Mouse (Mus musculus): ENCODE measurements around the gene Rpl10.

The Rpl10 gene

DNA sequence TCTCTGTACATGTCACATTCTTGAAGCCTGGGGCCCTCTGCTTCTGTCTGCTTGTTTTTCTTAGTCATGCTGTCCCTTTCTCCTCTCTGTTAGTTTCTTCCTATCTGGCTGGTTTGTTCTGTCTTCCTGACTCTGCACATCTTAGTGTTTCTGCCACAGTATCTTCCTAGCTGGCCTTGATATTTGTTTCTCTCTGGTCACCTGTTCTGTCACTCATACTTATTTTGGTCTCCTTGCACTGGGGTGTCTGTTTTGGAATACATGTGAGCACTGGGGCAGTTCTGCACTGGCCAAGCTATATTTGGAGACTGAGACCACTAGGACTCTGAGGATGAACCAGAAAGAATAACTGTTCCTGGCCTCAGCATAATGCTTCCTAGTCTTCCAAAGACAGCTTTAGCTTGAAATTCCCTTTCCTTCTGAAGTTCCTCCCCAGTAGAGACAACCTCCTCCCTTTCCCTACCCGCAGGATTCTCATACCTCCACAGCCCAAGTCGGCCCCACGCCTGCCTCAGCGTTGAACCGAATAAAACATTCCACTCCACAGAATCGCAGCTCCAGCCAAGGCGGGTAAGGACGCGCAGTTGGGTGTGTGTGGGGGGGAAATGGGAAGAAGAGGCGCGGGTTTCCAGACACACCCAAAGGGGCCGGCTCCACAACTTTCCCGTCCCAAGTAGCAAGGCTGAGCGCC lies 10.6 kb downstream of the Rpl10 start:
- DNase-seq (ENCODE audit: low read depth, low spot score): no peak

DNA sequence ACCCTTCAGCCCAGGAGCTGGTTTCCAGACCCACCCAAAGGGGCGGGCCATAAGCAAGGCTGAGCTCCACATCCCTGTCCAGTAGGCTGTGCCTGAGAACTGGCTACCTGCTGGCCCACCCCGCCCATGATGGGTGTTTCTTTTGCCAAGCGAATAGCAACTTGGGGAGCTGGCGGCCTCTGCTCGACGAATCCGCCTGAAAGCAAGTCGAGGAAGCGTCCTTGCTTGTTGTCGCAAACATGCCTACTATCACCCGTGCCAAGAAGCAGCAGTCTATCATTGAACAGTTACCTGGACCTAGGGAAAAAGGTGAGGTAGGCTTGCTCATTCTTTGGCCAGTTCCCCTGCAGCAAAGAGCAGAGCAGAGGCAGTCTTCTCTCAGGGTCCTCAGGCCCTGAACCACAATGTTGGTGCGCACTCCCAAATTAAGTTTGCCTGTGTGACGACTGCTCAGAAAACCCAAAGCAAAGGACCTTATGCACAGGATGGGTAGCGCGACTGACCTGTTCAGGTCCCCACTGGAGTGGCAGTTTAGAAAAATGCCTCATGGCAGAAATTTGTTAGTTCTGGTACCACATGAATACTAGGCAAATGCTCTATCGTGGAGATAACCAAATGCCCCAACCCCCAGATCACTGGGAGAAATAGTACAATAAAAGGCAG lies 11.3 kb downstream of the Rpl10 start, which contains the start of the genes Taz and Dnase1l1:
Taz (plus strand) TSS at position 181 of the 663 bp plus-strand sequence.
Dnase1l1 (minus strand) TSS at position 606 of the 663 bp plus-strand sequence.
- DNase-seq (ENCODE audit: low read depth, low spot score): no peak

DNA sequence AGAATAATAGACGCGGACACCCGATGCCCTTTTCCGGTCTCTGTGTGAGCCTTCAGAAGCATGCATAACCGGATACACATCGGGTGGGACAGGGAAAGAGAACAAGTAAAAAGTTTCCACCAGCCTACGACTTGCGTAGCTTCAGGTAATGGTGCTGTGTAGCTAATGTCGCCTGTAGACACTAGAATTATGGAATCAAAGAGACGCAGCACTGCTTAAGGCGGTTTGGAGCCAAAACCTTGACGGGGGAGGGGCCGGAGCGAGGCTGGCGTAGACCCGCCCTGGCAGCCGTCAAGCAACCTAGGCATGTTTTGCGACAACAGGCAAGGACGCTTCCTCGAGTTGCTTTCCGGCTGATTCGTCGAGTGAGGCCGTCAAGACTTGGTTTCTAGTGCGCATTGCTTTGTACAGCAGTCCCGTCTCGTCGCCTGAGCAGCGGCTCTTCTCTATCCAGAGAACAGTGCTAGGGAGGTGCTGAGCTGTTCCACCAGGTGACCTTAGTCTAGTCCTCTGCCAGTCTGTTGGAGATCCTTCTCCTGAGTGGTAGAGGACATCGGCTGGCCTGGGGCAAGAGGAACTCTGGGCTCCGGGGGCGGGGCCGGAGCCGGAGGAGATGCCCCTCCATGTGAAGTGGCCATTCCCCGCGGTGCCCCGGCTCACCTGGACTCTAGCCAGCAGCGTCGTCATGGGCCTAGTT lies 11.9 kb downstream of the Rpl10 start:
- DNase-seq (ENCODE audit: low read depth, low spot score): no peak

DNA sequence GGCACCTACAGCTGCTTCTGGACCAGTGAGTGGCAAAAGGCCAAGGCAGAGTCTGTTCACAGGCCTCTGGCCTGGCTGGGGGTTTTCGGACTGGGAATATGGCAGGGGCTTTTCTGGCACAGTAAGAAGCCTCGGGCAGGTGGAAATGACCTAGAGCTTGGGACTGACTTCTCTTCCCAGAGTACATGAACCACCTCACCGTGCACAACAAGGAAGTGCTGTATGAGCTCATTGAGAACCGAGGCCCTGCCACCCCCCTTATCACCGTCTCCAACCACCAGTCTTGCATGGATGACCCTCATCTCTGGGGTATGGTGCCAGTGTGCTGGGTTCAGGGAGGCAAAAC lies 12.5 kb downstream of the Rpl10 start:
- no peak for DNase-seq (ENCODE audit: low read depth, low spot score)

DNA sequence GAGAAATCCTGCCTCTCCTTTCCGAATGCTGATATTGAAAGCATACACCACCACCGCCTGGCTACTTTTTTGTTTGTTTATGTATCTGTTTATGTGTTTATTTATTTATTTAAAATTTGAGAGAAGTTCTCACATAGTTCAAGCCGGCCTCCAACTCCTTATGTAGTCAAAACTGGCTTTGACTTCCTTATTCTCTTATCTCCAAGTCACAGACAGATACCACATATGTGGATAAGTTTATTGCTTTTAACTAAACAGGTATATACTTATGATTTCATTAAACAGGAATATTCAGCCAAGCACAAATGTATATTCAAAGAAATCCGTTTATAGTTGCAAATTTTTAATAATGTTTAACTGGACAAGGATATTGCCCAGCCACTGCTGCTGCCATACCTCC lies 22.8 kb downstream of the Rpl10 start:
- DNase-seq (ENCODE audit: low read depth, low spot score): no peak

GRCm38 (mm10) chrX:74296538-74297448 lies 26.2 kb downstream of the Rpl10 start, which contains the start of gene Atp6ap1:
Gene Atp6ap1 (plus strand): TSS chrX:74297097.
- DNase-seq (ENCODE audit: low read depth, low spot score): peak; percentile 70

DNA sequence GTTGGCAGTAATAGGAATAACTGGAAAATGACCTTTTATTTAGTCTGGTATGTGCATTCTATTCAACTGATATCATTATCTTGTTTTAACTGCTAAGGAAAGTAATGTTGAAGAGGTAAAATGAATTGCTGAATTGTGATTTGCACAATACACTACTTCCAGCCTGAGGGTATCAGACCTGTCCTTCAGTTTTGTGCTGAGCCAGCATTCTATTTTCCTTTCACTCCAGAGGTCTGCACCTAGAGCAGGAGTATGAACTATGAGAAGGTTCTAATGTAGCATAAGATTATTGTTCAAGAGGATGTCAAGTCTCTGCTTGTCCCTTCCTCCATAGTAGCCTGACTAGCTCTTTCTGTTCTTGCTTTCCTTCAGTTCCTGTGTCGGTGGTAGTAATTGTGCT lies 27.7 kb downstream of the Rpl10 start:
- no peak for DNase-seq (ENCODE audit: low read depth, low spot score)

- no peak for DNase-seq (ENCODE audit: low read depth, low spot score)
These were observed 29.1 kb downstream of the Rpl10 start for GRCm38 (mm10) chrX:74299721-74300120.

GRCm38 (mm10) chrX:74304867-74305700 lies 34.5 kb downstream of the Rpl10 start, which contains the start of gene Gdi1:
Gene Gdi1 (plus strand): TSS chrX:74304998.
- DNase-seq (ENCODE audit: low read depth, low spot score): peak; percentile 62

DNA sequence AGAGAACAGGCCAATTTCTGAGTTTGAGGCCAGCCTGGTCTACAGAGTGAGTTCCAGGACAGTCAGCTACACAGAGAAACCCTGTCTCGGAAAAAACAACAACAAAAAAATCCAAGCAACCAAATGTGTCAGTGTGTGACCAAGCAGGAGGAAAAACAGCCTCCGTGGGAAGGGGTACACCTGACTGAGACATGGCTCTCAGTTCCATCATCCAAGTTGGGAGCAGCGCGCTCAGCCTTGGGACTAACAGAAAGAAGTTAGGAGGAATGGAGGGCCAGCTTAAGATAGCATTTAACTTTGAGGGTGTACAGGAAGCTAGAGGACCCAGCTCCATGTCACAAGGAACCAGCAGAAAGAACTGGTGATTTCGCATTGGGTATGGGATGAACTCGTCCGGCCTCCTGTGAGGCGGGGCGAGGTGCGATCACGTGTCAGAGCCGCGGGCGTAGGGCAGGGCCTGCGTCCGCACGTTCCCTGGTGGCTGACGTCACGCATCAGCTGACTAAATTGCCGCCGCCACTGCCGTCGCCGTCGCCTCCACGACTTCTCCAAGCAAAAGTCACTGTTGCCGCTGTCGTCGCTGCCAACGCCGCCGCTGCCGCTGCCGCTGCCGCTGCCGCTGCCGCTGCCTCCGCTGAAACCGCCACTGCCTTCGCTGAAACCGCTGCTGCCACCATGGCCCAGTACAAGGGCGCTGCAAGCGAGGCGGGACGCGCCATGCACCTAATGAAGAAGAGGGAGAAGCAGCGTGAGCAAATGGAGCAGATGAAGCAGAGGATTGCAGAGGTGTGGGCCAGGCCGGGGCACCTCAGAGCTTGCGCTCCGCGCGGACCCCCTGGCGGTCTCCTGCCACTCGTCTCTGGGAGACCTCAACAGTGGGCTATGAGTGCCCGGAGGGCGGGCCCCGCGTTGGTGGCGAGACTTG lies 42.2 kb downstream of the Rpl10 start, which contains the start of gene Fam50a:
Fam50a (plus strand) TSS at position 494 of the 925 bp plus-strand sequence.
- peak; percentile 56 for DNase-seq (ENCODE audit: low read depth, low spot score)

All from WW6 (cell line).